Mouse (Mus musculus): Measurements from ENCODE around the gene Rbm25. TPM values are rescaled to one million over a fixed set of nuclear protein-coding genes. Genes with fewer than 3 reads are reported as not detected.

Rbm25 gene
- polyA plus RNA-seq, 1 experiment = 25.8 TPM

DNA sequence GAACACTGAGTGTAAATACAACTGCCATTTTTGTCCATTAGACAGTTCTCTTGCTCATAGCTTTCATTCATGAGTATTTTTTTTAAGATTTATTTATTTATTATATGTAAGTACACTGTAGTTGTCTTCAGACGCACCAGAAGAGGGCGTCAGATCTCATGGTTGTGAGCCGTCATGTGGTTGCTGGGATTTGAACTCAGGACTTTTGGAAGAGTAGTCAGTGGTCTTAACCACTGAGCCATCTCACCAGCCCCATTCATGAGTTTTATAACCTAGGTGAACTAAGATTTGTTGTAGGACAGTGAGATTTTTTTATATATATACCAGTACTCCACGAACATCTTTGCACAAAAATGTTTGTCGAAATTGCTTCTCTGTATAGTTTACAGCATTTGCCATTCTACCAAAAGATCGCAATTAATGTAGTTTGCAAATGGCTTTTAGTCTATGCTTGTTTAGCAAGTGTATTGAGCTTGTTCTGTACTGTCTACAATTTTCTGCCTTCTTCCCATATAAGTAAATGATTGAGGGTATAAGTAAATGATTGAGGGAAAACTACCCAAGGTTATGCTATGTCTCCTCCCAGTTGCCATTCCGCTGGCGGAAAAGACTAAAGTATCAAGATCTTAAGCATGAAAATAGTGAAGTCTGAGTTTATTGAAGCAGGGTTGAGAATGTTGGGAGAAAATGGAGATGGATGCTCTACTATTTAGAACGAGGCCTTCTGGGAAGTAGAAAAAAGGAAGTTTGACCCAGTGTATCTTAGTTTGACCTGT lies 55.7 kb downstream of the Rbm25 start:
- H3K27me3 ChIP-seq (ENCODE audit: control insufficient read depth, insufficient read depth, insufficient read length) = no peaks in the 10 kb centered on the region
- H3K79me3 ChIP-seq (ENCODE audit: low read depth) = peaks cover 31% of the 10 kb centered on the region
- H3ac ChIP-seq (ENCODE audit: control insufficient read depth, insufficient read length, low read depth) = no peak overlapping the region
- H3K79me2 ChIP-seq (ENCODE audit: control insufficient read depth, insufficient read depth) = peaks cover 36% of the 10 kb centered on the region
- peaks cover 30% of the 10 kb centered on the region for H3K36me3 ChIP-seq (ENCODE audit: control insufficient read depth, insufficient read depth)
- H3K4me3 ChIP-seq (ENCODE audit: insufficient read depth, poor library complexity, severe bottlenecking) = no peak overlapping the region
- TF ChIP-seq USF1 (IDR thresholded peaks at IDR 0.05; ENCODE audit: low read depth) = no peak
- TF ChIP-seq MYOD1 (IDR thresholded peaks at IDR 0.05; ENCODE audit: control insufficient read depth, insufficient read length, low read depth) = no peak
- TF ChIP-seq CEBPB (IDR thresholded peaks at IDR 0.05; ENCODE audit: low read depth) = no peak
- TF ChIP-seq MYOG (IDR thresholded peaks at IDR 0.05; ENCODE audit: control insufficient read depth, extremely low read depth, insufficient read length) = no peak
- TF ChIP-seq CTCF (IDR thresholded peaks at IDR 0.05; ENCODE audit: control insufficient read depth, insufficient read depth, insufficient read length) = no peak
- no peak for TF ChIP-seq MAX (IDR thresholded peaks at IDR 0.05)
- no peak for TF ChIP-seq FOSL1 (IDR thresholded peaks at IDR 0.05; ENCODE audit: insufficient read depth, low read length, poor library complexity, severe bottlenecking)

DNA sequence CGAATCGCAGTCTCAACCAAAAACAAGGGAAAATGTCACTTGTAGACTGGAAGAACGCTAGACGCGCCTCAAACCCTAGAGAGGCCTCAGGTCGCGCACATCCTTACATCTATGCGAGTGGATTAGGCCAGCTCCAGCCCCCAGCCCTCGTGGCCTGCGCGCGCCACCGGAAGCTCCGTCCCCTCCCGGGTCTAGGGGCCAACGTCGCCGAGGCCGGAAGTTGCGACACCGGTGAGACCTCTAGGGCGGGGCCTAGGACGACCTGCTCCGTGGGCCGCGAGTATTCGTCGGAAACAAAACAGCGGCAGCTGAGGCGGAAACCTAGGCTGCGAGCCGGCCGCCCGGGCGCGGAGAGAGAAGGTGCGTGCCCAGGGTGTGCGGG lies 56.9 kb downstream of the Rbm25 start, which contains the start of gene Psen1:
TSS of gene Psen1 (plus strand) at position 219 of the 382 bp plus-strand sequence.
- peaks cover 48% of the 10 kb centered on the region for H3K79me2 ChIP-seq (ENCODE audit: control insufficient read depth, insufficient read depth)
- peaks cover 39% of the 10 kb centered on the region for H3K79me3 ChIP-seq (ENCODE audit: low read depth)
- TF ChIP-seq FOSL1 (IDR thresholded peaks at IDR 0.05; ENCODE audit: insufficient read depth, low read length, poor library complexity, severe bottlenecking) (no peak), MYOG (IDR thresholded peaks at IDR 0.05; ENCODE audit: control insufficient read depth, extremely low read depth, insufficient read length) (no peak), CEBPB (IDR thresholded peaks at IDR 0.05; ENCODE audit: low read depth) (peak; percentile 90), CTCF (IDR thresholded peaks at IDR 0.05; ENCODE audit: control insufficient read depth, insufficient read depth, insufficient read length) (no peak), MAX (IDR thresholded peaks at IDR 0.05) (peak; percentile 91), MYOD1 (IDR thresholded peaks at IDR 0.05; ENCODE audit: control insufficient read depth, insufficient read length, low read depth) (no peak)
- H3K36me3 ChIP-seq (ENCODE audit: control insufficient read depth, insufficient read depth) = peaks cover 24% of the 10 kb centered on the region
- H3K27me3 ChIP-seq (ENCODE audit: control insufficient read depth, insufficient read depth, insufficient read length) = no peaks in the 10 kb centered on the region
- H3K4me3 ChIP-seq (ENCODE audit: insufficient read depth, poor library complexity, severe bottlenecking) = peak within 1 kb of the TSS; percentile 75
- peak within 1 kb of the TSS; percentile 82 for H3ac ChIP-seq (ENCODE audit: control insufficient read depth, insufficient read length, low read depth)

DNA sequence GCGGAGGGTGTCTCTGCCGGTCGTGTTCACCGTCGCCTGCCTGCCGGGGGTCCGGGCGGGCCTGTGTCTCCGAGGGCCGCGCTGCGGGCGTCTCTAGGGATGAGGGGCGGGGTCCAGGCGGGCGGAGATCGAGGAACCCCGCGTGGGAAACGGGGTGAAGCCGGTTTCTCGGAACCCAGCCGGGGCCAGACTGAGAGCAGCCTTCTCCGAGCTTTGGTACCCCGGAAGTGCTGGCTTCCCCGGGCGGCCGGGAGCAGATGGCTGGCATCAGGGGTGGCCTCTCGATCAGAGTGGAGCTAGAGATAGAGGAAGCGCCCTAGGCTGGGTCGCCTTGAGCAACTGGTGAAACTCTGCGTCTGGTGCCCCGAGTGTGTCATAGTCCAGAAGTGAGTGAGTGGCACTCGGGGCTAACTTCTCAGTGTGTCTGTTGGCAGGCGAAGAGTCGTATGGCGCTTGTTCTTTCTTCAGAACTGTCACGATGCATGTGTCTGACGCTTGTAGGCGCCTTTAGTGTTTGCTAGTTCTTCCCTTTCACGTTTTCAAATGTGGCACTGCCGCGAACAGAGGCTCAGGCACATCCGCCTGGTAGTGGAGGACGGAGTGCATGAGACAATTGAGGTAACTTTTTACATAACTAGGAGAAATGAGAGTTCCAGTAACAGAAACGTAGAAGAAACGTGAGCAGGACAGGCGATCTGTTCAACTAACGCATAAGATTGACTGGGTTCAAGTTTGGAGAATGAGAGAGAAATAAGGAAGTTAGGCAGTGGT lies 57.5 kb downstream of the Rbm25 start:
- no peak for TF ChIP-seq USF1 (IDR thresholded peaks at IDR 0.05; ENCODE audit: low read depth)
- no peak for TF ChIP-seq CTCF (IDR thresholded peaks at IDR 0.05; ENCODE audit: control insufficient read depth, insufficient read depth, insufficient read length)
- TF ChIP-seq MAX (IDR thresholded peaks at IDR 0.05) = no peak
- TF ChIP-seq FOSL1 (IDR thresholded peaks at IDR 0.05; ENCODE audit: insufficient read depth, low read length, poor library complexity, severe bottlenecking) = no peak
- no peak for TF ChIP-seq CEBPB (IDR thresholded peaks at IDR 0.05; ENCODE audit: low read depth)
- no peak for TF ChIP-seq MYOD1 (IDR thresholded peaks at IDR 0.05; ENCODE audit: control insufficient read depth, insufficient read length, low read depth)
- no peak for TF ChIP-seq MYOG (IDR thresholded peaks at IDR 0.05; ENCODE audit: control insufficient read depth, extremely low read depth, insufficient read length)
- peak overlapping the region; percentile 75 for H3K4me3 ChIP-seq (ENCODE audit: insufficient read depth, poor library complexity, severe bottlenecking)
- peak overlapping the region; percentile 82 for H3ac ChIP-seq (ENCODE audit: control insufficient read depth, insufficient read length, low read depth)
- peaks cover 43% of the 10 kb centered on the region for H3K79me3 ChIP-seq (ENCODE audit: low read depth)
- no peaks in the 10 kb centered on the region for H3K27me3 ChIP-seq (ENCODE audit: control insufficient read depth, insufficient read depth, insufficient read length)
- peaks cover 20% of the 10 kb centered on the region for H3K36me3 ChIP-seq (ENCODE audit: control insufficient read depth, insufficient read depth)
- H3K79me2 ChIP-seq (ENCODE audit: control insufficient read depth, insufficient read depth) = peaks cover 54% of the 10 kb centered on the region

DNA sequence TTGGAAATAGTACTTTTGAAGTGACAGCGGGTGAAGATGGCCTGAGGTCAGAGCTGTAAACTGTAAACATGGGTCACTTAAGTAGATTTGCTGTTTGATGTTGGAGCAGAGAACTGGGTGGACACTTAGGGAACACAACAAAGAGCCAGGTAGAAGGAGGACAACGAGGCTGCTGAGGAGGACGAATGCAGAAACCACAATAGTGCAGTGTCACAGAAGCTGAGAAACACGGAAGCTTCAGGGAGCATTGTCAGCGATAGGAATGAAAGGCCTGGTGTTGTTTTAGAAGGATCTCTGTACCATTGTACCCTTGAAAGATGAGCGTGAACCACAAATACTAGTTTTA lies 58.0 kb downstream of the Rbm25 start:
- TF ChIP-seq MAX (IDR thresholded peaks at IDR 0.05) = no peak
- no peak for TF ChIP-seq USF1 (IDR thresholded peaks at IDR 0.05; ENCODE audit: low read depth)
- TF ChIP-seq MYOG (IDR thresholded peaks at IDR 0.05; ENCODE audit: control insufficient read depth, extremely low read depth, insufficient read length) = no peak
- TF ChIP-seq MYOD1 (IDR thresholded peaks at IDR 0.05; ENCODE audit: control insufficient read depth, insufficient read length, low read depth) = no peak
- no peak for TF ChIP-seq CEBPB (IDR thresholded peaks at IDR 0.05; ENCODE audit: low read depth)
- no peak for TF ChIP-seq CTCF (IDR thresholded peaks at IDR 0.05; ENCODE audit: control insufficient read depth, insufficient read depth, insufficient read length)
- TF ChIP-seq FOSL1 (IDR thresholded peaks at IDR 0.05; ENCODE audit: insufficient read depth, low read length, poor library complexity, severe bottlenecking) = no peak

DNA sequence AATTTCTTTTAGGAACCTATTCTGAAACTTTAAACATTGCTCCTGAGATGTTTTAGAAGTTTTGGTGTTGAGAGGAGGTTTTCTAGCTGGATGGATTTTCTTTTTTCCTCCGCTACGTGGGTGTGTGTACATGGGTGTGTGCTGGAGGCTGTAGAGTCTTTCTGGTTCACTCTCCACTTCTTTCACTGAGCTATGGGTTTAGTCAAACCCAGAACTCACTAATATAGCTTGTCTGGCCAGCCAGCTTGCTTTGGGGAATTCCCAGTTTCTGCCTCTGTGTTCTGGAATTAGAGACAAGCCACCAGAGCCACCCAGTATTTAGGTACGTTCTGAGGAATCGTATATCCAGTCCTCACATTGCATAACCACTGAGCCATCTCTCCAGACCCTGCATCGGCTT lies 63.0 kb downstream of the Rbm25 start:
- TF ChIP-seq CTCF (IDR thresholded peaks at IDR 0.05; ENCODE audit: control insufficient read depth, insufficient read depth, insufficient read length) (no peak), MAX (IDR thresholded peaks at IDR 0.05) (no peak), CEBPB (IDR thresholded peaks at IDR 0.05; ENCODE audit: low read depth) (no peak), MYOG (IDR thresholded peaks at IDR 0.05; ENCODE audit: control insufficient read depth, extremely low read depth, insufficient read length) (no peak), FOSL1 (IDR thresholded peaks at IDR 0.05; ENCODE audit: insufficient read depth, low read length, poor library complexity, severe bottlenecking) (no peak), USF1 (IDR thresholded peaks at IDR 0.05; ENCODE audit: low read depth) (no peak), MYOD1 (IDR thresholded peaks at IDR 0.05; ENCODE audit: control insufficient read depth, insufficient read length, low read depth) (no peak)
- Histone ChIP-seq H3K79me2 (ENCODE audit: control insufficient read depth, insufficient read depth) (peaks cover 100% of the 10 kb centered on the region), H3ac (ENCODE audit: control insufficient read depth, insufficient read length, low read depth) (no peak overlapping the region), H3K27me3 (ENCODE audit: control insufficient read depth, insufficient read depth, insufficient read length) (no peaks in the 10 kb centered on the region), H3K36me3 (ENCODE audit: control insufficient read depth, insufficient read depth) (peaks cover 9% of the 10 kb centered on the region), H3K4me3 (ENCODE audit: insufficient read depth, poor library complexity, severe bottlenecking) (no peak overlapping the region), H3K79me3 (ENCODE audit: low read depth) (peaks cover 75% of the 10 kb centered on the region)

More for the DNA sequence above, 58.0 kb downstream of the Rbm25 start:
- Histone ChIP-seq H3ac (ENCODE audit: control insufficient read depth, insufficient read length, low read depth) (peak overlapping the region; percentile 82), H3K36me3 (ENCODE audit: control insufficient read depth, insufficient read depth) (peaks cover 14% of the 10 kb centered on the region), H3K79me3 (ENCODE audit: low read depth) (peaks cover 48% of the 10 kb centered on the region), H3K4me3 (ENCODE audit: insufficient read depth, poor library complexity, severe bottlenecking) (peak overlapping the region; percentile 75), H3K27me3 (ENCODE audit: control insufficient read depth, insufficient read depth, insufficient read length) (no peaks in the 10 kb centered on the region), H3K79me2 (ENCODE audit: control insufficient read depth, insufficient read depth) (peaks cover 59% of the 10 kb centered on the region)
